Mouse (Mus musculus) kidney, postnatal 0 days (tissue): ENCODE results near the gene Adarb1. TPM values are rescaled to one million over a fixed set of nuclear protein-coding genes. Genes with fewer than 3 reads are reported as not detected.

ENCODE experiments used
- ATAC-seq: fragments of 200-750 bp; cut with Nextera tagmentation; replicated peaks from 2 replicates; pipeline ENCODE4 v1.8.0; 2017; ENCODE audit warnings: low read depth, moderate number of reproducible peaks, moderate TSS enrichment, moderate library complexity; ENCODE audit not compliant: low FRiP score
- DNase-seq: peaks from one replicate; pipeline ENCODE4 v3.0.0-alpha.2; 2016; ENCODE audit warnings: low spot score
- H3K27ac ChIP-seq: fragments of 300-500 bp; sonication (generic); 2 replicates; pipeline ENCODE4 v1.5.1; 2014; ENCODE audit warnings: mild to moderate bottlenecking
- H3K27me3 ChIP-seq: fragments of 300-500 bp; sonication (generic); 2 replicates; pipeline ENCODE4 v1.6.1; 2014; ENCODE audit warnings: low read length, mixed read lengths; ENCODE audit not compliant: insufficient read depth
- H3K36me3 ChIP-seq: fragments of 300-500 bp; sonication (generic); 2 replicates; pipeline ENCODE4 v1.6.1; 2014; ENCODE audit warnings: low read length, mixed read lengths; ENCODE audit not compliant: insufficient read depth
- H3K4me1 ChIP-seq: fragments of 300-500 bp; sonication (generic); replicated peaks from 2 replicates; pipeline ENCODE4 v1.6.1; 2014; ENCODE audit warnings: antibody characterized with exemption, low read length, mixed read lengths; ENCODE audit not compliant: insufficient read depth
- H3K4me2 ChIP-seq: fragments of 300-500 bp; sonication (generic); 2 replicates; pipeline ENCODE4 v1.6.1; 2014; ENCODE audit warnings: mild to moderate bottlenecking, low read length, moderate library complexity, mixed read lengths
- H3K4me3 ChIP-seq: fragments of 300-500 bp; sonication (generic); replicated peaks from 2 replicates; pipeline ENCODE4 v1.5.1; 2014; ENCODE audit warnings: low read depth, low read length
- H3K9ac ChIP-seq: fragments of 300-500 bp; sonication (generic); 2 replicates; pipeline ENCODE4 v1.6.1; 2014; ENCODE audit warnings: low read depth, low read length
- H3K9me3 ChIP-seq: fragments of 300-500 bp; sonication (generic); replicated peaks from 2 replicates; pipeline ENCODE4 v1.6.1; 2016; ENCODE audit warnings: low read length, inconsistent platforms, mixed read lengths
- CTCF ChIP-seq: IDR thresholded peaks from 2 replicates; pipeline ENCODE4 v1.5.1; 2016; ENCODE audit warnings: antibody characterized with exemption, low read depth, mild to moderate bottlenecking, moderate library complexity
- WGBS: fragments of 180-500 bp; shearing (Covaris S2); extraction: QIAGEN DNeasy Blood & Tissue Kit; methylation state at CpG from one replicate; pipeline ENCODE4 v1.1.7; 2014; 5-methylcytosine and 5-hydroxymethylcytosine counted together
- polyA plus RNA-seq: library from polyadenylated mRNA; unstranded; fragments of >200 nt; fragmentation: Nextera tagmentation; extraction: Ambion mirVana; gene quantifications from 2 replicates; pipeline ENCODE4 v1.2.1, GENCODE M21; 2015

Gene Adarb1
- polyA plus RNA-seq, 1 experiment from 2014 or later: 4.6 TPM

GRCm38 (mm10) chr10:77440286-77440685, 22.2 kb upstream of the Adarb1 start:
- 22% methylated on average over 6 of the region's 6 CpGs for WGBS
- Histone ChIP-seq H3K9ac (no peak overlapping the region), H3K4me1 (0 out of 2 replicates have a peak, but pooled peaks cover 4% of the 10 kb centered on the region), H3K9me3 (no peaks in the 10 kb centered on the region), H3K4me2 (no peak overlapping the region), H3K27ac (no peak overlapping the region), H3K4me3 (no peak overlapping the region), H3K27me3 (no peaks in the 10 kb centered on the region), H3K36me3 (no peaks in the 10 kb centered on the region)
- ATAC-seq (no peak), DNase-seq (no peak)
- TF ChIP-seq CTCF: no peak

DNA sequence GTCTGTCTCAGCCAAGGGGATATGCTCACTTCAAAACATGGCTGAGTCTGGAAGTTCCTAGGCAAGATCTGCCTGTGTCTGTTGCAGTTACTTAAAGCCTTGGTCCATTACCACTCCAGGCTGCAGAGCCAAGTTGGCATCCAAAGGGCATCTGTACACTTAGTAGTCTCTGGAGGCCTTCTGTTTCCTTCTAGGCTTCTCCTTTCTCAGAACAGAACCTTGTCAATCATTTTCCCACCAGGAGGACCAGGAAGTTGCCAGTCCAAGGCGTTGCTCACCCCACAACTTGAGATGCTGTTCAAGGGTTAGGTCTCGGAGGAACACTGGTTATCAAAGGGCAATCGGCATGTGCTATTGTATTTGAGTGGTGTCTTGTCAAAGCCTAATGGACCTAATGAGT, 21.0 kb upstream of the Adarb1 start:
- no peak for TF ChIP-seq CTCF
- DNase-seq (no peak), ATAC-seq (no peak)
- Histone ChIP-seq H3K4me2 (no peak overlapping the region), H3K4me3 (no peak overlapping the region), H3K4me1 (0 out of 2 replicates have a peak, but pooled peaks cover 4% of the 10 kb centered on the region), H3K9ac (no peak overlapping the region), H3K27ac (no peak overlapping the region), H3K27me3 (no peaks in the 10 kb centered on the region), H3K36me3 (no peaks in the 10 kb centered on the region), H3K9me3 (no peaks in the 10 kb centered on the region)
- WGBS: 60% methylated on average over 3 of the region's 3 CpGs

DNA sequence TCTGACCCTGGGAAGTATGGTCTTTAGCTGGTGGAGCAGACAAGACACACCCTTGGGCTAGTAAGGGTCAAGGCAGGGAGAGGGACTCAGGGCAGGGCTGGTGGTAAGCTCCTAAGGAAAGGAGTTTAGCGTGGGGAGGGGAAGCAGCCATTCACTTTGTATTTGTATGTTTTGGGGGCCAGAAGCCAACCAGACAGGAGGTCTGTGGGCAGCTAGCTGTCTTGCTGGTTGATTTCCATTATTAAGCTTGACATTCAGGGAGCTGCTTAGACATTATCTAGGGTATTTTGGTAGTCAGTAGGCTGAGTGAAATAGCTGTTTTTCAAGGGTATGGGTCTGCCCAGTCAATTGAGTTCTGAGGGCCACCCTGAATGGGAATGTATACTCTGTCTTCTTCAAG, 20.0 kb upstream of the Adarb1 start:
- TF ChIP-seq CTCF: no peak
- Histone ChIP-seq H3K4me1 (0 out of 2 replicates have a peak, but pooled peaks cover 4% of the 10 kb centered on the region), H3K27me3 (no peaks in the 10 kb centered on the region), H3K36me3 (no peaks in the 10 kb centered on the region), H3K27ac (no peak overlapping the region), H3K4me2 (no peak overlapping the region), H3K4me3 (no peak overlapping the region), H3K9me3 (no peaks in the 10 kb centered on the region), H3K9ac (no peak overlapping the region)
- no peak for DNase-seq
- 87% methylated on average over 1 of the region's 1 CpGs for WGBS
- ATAC-seq: no peak

DNA sequence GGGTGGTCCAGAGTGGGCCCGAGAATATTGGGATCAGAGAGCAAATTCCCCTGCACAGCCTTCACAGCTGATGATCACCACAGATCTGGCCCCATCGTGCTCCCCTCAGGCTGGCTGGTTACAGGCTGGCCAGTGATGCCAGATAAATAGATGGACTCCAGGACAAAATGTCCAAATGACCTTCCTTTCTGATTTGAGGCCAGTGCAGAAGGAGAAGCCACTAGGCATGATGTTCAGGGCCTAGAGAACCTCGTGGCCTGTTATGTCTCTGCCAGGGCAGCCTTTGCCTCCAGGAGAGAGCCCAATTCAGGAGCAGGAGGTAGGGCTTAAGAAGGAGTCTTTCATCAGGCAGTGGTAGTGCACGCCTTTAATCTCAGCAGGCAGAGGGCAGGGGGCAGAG, 17.3 kb upstream of the Adarb1 start:
- ATAC-seq: no peak

DNA sequence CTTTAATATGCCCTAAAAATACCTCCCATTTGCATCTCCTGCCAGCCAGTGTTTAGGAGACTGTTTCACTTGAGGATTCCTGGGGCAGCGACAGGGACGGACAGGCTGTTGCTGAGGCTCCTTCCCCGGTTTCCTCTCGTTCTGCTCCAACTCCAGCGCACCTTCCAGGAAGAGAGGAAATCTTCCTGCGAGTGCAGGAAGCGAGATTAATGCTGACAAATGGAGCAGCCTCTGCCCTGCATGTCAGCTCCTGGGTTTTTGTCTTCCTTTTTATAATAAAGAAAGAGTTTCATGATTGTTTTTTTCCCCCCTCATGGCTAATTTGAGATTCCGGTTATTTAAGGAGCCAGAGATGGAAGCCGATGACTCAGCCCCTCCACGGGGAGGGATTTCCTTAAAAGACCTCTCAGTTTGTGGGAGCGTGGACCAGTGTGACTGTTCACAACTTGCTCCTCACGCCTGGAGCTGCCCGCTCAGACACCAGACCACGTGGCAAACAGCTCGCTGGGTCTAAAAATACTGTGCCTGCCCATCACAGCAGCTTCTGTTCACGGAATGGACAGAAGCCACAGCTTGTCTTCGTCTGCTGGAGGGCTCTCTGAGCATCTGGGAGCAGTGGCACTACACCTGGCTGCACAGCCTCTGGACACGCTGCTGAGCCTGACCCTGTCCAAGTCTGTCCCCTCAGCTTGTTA, 16.5 kb upstream of the Adarb1 start:
- Histone ChIP-seq H3K4me2 (peak overlapping the region; percentile 16), H3K9me3 (no peaks in the 10 kb centered on the region), H3K27me3 (no peaks in the 10 kb centered on the region), H3K36me3 (no peaks in the 10 kb centered on the region), H3K4me3 (no peak overlapping the region), H3K9ac (no peak overlapping the region), H3K4me1 (no peaks in the 10 kb centered on the region), H3K27ac (peak overlapping the region; percentile 8; the same call in 1 of the 2 replicates)
- DNase-seq (no peak), ATAC-seq (no peak)
- 24% methylated on average over 18 of the region's 18 CpGs for WGBS
- TF ChIP-seq CTCF: no peak

More for the DNA sequence above, 17.3 kb upstream of the Adarb1 start:
- Histone ChIP-seq H3K4me2 (no peak overlapping the region), H3K4me1 (no peaks in the 10 kb centered on the region), H3K4me3 (no peak overlapping the region), H3K36me3 (no peaks in the 10 kb centered on the region), H3K27ac (no peak overlapping the region), H3K9ac (no peak overlapping the region), H3K9me3 (no peaks in the 10 kb centered on the region), H3K27me3 (no peaks in the 10 kb centered on the region)
- WGBS: 67% methylated on average over 4 of the region's 4 CpGs
- no peak for TF ChIP-seq CTCF
- DNase-seq: no peak

GRCm38 (mm10) chr10:77434076-77434456, 16.0 kb upstream of the Adarb1 start:
- Histone ChIP-seq H3K27ac (0 out of 2 replicates have a peak overlapping the region, but pooled peaks have one; percentile 8), H3K4me1 (no peaks in the 10 kb centered on the region), H3K4me3 (no peak overlapping the region), H3K27me3 (no peaks in the 10 kb centered on the region), H3K36me3 (no peaks in the 10 kb centered on the region), H3K9ac (no peak overlapping the region), H3K9me3 (no peaks in the 10 kb centered on the region), H3K4me2 (peak overlapping the region; percentile 16)
- ATAC-seq (no peak), DNase-seq (no peak)
- WGBS: 26% methylated on average over 4 of the region's 4 CpGs
- TF ChIP-seq CTCF: no peak

DNA sequence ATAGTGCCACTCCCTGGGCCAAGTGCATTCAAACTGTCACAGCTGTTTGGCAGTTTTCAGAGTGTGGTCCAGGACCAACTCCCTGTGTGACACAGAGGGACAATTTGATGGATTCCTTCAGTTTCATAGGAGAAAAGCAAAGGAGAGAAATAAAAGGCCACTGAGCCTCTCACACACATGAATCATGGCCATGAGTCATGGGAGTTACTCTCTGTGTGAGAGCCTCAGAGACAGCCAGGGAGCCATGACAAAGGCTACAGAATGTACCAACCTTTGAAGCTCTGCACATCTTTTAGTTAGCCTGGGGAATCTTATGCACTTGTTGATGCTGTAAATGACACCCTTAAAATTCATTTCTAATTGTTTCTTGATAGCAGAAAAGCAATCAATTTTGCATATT, 12.7 kb upstream of the Adarb1 start:
- Histone ChIP-seq H3K27me3 (no peaks in the 10 kb centered on the region), H3K4me1 (no peaks in the 10 kb centered on the region), H3K4me2 (no peak overlapping the region), H3K4me3 (no peak overlapping the region), H3K27ac (no peak overlapping the region), H3K36me3 (no peaks in the 10 kb centered on the region), H3K9ac (no peak overlapping the region), H3K9me3 (no peaks in the 10 kb centered on the region)
- TF ChIP-seq CTCF: no peak
- ATAC-seq (no peak), DNase-seq (no peak)
